Mouse (Mus musculus) embryo, embryonic 9.5 days (tissue): ENCODE results near the gene Rasgrp4.
"Not testable (repeated sequence)": the region's sequence is repeated elsewhere in the genome, so short reads cannot be mapped to it uniquely, and the experiment has no call there.

ENCODE experiments used
- DNase-seq: peaks from one replicate; pipeline ENCODE4 v3.0.0-alpha.2; 2017; ENCODE audit errors: extremely low spot score

Gene Rasgrp4

DNA sequence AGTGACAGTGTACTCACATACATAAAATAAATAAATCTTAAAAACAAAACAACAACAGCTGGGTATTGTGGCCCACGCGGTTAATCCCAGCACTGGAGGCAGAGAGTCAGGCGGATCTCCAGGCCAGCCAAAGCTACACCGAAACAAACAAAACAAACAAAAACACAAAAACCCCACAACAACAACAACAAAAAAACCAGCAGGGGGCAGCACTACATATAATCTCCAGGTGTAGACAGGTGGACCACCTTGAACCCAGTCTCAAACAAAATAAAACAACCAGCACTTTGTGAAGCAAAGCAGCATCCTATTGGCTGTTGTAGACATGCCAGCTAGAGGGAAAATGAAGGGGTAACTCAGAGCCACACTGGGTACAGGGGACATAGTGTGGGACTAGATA, 43.5 kb downstream of the Rasgrp4 start:
- DNase-seq: no peak

DNA sequence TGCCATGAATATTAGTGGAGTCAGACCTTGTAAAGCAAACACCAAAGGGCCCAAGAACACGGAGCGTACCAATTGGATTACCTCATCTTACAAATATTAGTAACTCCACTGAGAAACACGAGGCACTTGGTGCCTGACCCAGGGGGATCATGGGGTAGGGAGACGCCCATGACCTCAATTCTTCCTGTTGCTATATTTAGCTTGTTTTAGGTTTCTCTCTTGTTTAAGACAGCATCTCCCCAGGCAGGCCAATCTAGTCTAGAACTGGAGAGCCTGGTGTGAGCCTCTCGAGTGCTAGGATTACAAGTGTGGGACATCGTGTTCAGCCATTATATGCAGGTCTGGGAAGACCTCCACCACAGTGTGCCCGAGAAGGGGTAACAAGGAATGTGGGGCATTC, 44.7 kb downstream of the Rasgrp4 start:
- no peak for DNase-seq

DNA sequence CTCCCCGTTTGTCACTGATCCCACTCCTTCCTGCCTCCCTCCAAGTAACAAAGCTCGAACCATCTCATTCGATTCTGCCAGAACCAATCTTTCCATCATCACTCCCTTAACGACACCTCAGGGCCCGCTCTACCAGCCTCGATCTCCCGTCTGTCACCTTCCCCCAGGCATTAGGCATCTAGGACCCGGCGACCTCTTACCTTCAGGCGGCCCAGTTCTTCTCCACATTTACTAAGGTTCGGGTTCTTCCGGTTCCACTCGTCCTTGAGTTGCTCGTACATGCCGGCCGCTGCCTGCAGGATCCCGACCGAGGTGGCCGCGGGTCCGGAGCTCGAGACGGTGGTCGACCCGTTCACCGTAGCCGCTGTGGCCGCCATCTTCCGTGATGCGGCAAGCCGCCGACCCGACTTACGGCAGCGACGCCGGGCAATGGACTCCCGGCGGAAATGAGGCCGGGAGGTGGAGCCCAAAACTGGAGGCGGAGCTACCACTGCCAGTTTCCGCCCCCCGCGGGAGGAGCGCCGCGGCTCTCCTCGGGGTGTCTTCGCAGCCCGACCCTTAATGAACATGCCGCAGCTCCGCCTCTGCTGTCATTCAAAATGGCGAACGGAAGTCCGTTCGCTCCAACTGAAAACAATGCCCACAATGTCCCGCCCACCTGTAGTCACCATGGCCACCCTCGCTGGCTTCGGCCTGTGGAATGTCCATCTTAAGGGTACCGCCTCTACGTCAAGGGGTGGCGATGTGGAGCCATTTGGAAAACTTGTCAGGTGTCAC, 45.6 kb downstream of the Rasgrp4 start, which contains the start of gene Psmd8:
Gene Psmd8 (minus strand): TSS at position 625 of the 777 bp plus-strand sequence.
- DNase-seq: peak; percentile 96

DNA sequence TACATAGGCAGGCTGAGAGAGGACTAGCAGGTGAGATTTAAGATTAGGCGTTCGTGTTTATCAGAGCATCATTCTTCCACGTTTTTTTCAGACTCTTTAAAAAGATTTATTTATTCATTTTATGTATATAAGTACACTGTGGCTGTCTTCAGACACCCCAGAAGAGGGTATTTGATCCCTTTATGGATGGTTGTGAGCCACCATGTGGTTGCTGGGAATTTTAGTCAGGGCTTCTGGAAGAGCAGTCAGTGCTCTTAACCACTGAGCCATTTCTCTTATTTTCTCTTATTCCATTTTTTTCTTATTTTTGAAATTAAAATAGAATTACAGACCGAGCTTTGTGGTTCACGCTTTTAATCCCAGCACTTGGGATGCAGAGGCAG, 46.2 kb downstream of the Rasgrp4 start:
- DNase-seq: no peak

DNA sequence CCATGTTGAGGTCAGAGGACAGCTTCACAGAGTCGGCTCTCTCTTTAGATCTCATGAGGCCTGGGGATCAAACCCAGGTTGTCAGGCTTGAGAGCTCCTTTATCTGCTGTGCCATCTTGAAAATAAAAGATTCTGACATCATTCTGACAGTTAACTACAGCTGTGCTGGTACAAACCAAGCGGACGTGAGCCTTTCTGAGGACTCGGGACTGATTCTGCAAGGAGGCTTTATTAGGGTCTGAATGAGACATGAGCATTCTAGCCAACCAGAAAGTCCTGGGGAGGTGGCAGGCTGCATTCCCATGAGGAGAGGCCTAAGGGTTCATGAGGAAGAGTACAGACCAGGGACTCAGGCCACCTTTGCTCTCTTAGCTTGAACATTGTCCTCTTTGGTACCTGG, 46.7 kb downstream of the Rasgrp4 start:
- not testable (repeated sequence) for DNase-seq

DNA sequence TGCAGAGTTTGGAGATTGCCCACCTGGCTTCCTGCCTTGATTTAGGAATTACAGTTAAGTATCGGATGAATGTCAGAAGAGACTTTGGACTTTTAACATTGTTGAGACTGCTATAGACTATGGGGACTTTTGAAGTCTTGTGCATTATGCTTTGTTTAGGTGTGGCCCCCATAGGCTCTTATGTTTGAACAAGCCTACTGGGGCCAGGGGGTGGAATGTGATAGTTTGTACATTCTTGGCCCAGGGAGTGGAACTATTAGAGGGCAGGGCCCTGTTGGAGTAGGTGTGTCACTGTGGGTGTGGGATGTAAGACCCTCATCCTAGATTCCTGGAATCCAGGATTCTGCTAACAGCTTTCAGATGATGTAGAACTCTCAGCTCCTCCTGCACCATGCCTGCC, 59.6 kb downstream of the Rasgrp4 start:
- DNase-seq: not testable (repeated sequence)

DNA sequence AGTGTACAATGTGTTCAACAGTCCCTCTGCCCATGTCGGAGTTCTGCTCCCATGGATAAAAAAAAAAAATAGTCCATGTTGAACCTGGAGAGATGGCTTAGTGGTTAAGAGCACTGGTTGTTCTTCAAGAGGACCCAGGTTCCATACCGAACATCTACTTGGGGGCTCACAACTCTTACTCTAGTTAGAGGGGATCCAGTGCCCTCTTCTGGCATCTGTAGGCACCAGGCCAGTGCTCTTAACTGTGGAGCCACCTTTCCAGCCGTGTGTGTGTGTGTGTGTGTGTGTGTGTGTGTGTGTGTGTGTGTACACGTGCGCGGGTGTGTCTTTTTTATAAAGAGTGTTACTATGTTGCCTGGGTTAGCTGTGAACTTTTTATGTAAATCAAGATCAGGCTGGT, 67.9 kb downstream of the Rasgrp4 start:
- DNase-seq: no peak
